Mouse (Mus musculus) embryonic facial prominence, embryonic 15.5 days (tissue): Measurements from ENCODE around the gene Gm8220. TPM values are rescaled to one million over a fixed set of nuclear protein-coding genes. Genes with fewer than 3 reads are reported as not detected.
"Not testable (repeated sequence)": the region's sequence is repeated elsewhere in the genome, so short reads cannot be mapped to it uniquely, and the experiment has no call there.

ENCODE experiments used
- ATAC-seq: fragments of 200-750 bp; cut with Nextera tagmentation; 2 replicates; pipeline ENCODE4 v1.8.0; 2017; ENCODE audit warnings: low read depth, moderate TSS enrichment; ENCODE audit not compliant: insufficient number of reproducible peaks, low FRiP score, low TSS enrichment
- H3K27ac ChIP-seq: fragments of 300-500 bp; sonication (generic); replicated peaks from 2 replicates; pipeline ENCODE4 v1.5.1; 2015; ENCODE audit warnings: mild to moderate bottlenecking, inconsistent platforms
- H3K27me3 ChIP-seq: fragments of 300-500 bp; sonication (generic); 2 replicates; pipeline ENCODE4 v1.6.1; 2015; ENCODE audit warnings: inconsistent platforms
- H3K36me3 ChIP-seq: fragments of 300-500 bp; sonication (generic); 2 replicates; pipeline ENCODE4 v1.6.1; 2015; ENCODE audit warnings: mild to moderate bottlenecking, inconsistent platforms
- H3K4me1 ChIP-seq: fragments of 300-500 bp; sonication (generic); 2 replicates; pipeline ENCODE4 v1.6.1; 2015; ENCODE audit warnings: inconsistent platforms
- H3K4me2 ChIP-seq: fragments of 300-500 bp; sonication (generic); replicated peaks from 2 replicates; pipeline ENCODE4 v1.6.1; 2015; ENCODE audit warnings: mild to moderate bottlenecking, inconsistent platforms
- H3K4me3 ChIP-seq: fragments of 300-500 bp; sonication (generic); replicated peaks from 2 replicates; pipeline ENCODE4 v1.5.1; 2015; ENCODE audit warnings: mild to moderate bottlenecking, inconsistent platforms
- H3K9ac ChIP-seq: fragments of 300-500 bp; sonication (generic); 2 replicates; pipeline ENCODE4 v1.6.1; 2015; ENCODE audit warnings: inconsistent platforms
- H3K9me3 ChIP-seq: fragments of 300-500 bp; sonication (generic); replicated peaks from 2 replicates; pipeline ENCODE4 v1.6.1; 2016; ENCODE audit warnings: inconsistent platforms
- WGBS: fragments of 180-500 bp; shearing (Covaris S2); methylation state at CpG from one replicate; pipeline ENCODE4 v1.1.7; 2015; 5-methylcytosine and 5-hydroxymethylcytosine counted together
- polyA plus RNA-seq: library from polyadenylated mRNA; unstranded; fragments of >200 nt; fragmentation: Nextera tagmentation; extraction: Ambion mirVana; gene quantifications from 2 replicates; pipeline ENCODE4 v1.2.1, GENCODE M21; 2015

Gene Gm8220
- polyA plus RNA-seq: not detected in 2 replicates

DNA sequence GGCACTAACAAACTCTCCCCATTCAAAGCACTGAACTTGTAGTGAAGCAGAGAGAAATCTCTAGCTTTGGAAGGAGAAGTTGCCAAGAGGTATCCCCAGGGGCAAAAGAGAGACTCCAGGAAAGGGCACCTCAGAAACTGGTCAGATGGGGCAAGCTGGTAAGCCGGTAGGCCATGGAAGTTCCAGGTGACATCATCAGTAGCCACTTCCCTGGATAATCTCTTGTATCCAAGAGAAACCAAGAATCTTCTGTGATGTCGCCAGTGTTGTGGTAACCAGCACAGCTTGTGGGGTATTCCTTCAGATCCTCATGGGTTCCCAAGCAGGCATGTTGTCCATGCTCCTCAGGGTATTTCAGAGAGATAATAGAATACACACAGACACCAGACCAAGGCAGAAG is at the start of gene Gm8220:
Gm8220 (plus strand) TSS at position 301 of the 400 bp plus-strand sequence.
- not testable (repeated sequence) for H3K9ac ChIP-seq, ATAC-seq, H3K36me3 ChIP-seq, H3K27ac ChIP-seq, H3K4me3 ChIP-seq, H3K4me1 ChIP-seq, H3K9me3 ChIP-seq, H3K27me3 ChIP-seq, H3K4me2 ChIP-seq
- 85% methylated on average over 2 of the region's 2 CpGs for WGBS

DNA sequence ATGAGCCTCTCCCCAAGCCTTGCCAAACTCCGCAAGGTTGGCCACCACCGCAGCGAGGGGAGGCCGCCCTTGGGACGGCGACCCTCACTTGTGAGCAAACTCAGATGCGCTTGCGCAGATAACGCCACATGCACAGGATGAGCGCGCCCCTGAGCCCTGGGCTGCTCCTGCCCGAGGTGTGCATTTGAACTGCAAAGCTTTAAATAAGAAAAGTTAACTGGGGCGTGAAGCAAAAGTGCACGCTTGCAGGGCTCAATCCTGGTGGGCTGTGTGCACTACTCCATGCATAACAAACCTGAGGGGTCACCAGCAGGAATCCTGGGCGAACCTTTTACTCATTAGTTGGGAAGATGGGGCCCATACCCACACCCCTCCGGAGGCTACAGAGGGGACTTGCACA is 37.3 kb upstream of the Gm8220 start:
- H3K9ac ChIP-seq: no peak overlapping the region
- H3K36me3 ChIP-seq: no peaks in the 10 kb centered on the region
- no peak for ATAC-seq
- no peak overlapping the region for H3K4me2 ChIP-seq
- no peaks in the 10 kb centered on the region for H3K27me3 ChIP-seq
- H3K27ac ChIP-seq: no peak overlapping the region
- WGBS: 93% methylated on average over 16 of the region's 16 CpGs
- no peaks in the 10 kb centered on the region for H3K4me1 ChIP-seq
- no peaks in the 10 kb centered on the region for H3K9me3 ChIP-seq
- H3K4me3 ChIP-seq: no peak overlapping the region

- H3K4me2 ChIP-seq, H3K27me3 ChIP-seq, ATAC-seq, H3K9me3 ChIP-seq, H3K4me3 ChIP-seq, H3K4me1 ChIP-seq, H3K36me3 ChIP-seq, H3K9ac ChIP-seq, H3K27ac ChIP-seq: not testable (repeated sequence)
- 77% methylated on average over 4 of the region's 4 CpGs for WGBS
These were observed 26.7 kb downstream of the Gm8220 start for GRCm38 (mm10) chr14:44312049-44312448.

GRCm38 (mm10) chr14:44338484-44338883 is 53.1 kb downstream of the Gm8220 start, which contains the start of gene Gm5930:
Gm5930 (minus strand) TSS chr14:44338584.
- H3K4me2 ChIP-seq, H3K27ac ChIP-seq, H3K27me3 ChIP-seq, H3K36me3 ChIP-seq, ATAC-seq, H3K9ac ChIP-seq, H3K4me1 ChIP-seq, H3K9me3 ChIP-seq, H3K4me3 ChIP-seq: not testable (repeated sequence)
- no CpG with 5 or more reads among the region's 2 CpGs for WGBS

Other genes starting within 250 kb of the Gm8220 start
- gene Ear2, start 182.9 kb upstream of the Gm8220 start, polyA plus RNA-seq: 0.25 and 0.48 TPM in 2 replicates
- not detected in 2 replicates for gene Gm3327, start 161.7 kb upstream of the Gm8220 start, polyA plus RNA-seq
- gene Gm8212, start 87.9 kb upstream of the Gm8220 start, polyA plus RNA-seq: not detected in 2 replicates
- gene 4930503E14Rik, start 72.3 kb upstream of the Gm8220 start, polyA plus RNA-seq: not detected in 2 replicates
- not detected in 2 replicates for gene Gm5930, start 53.0 kb downstream of the Gm8220 start, polyA plus RNA-seq
- gene Gm8229, start 79.8 kb downstream of the Gm8220 start, polyA plus RNA-seq: not detected in 2 replicates
- gene Gm3371, start 125.1 kb downstream of the Gm8220 start, polyA plus RNA-seq: not detected in 2 replicates
- not detected in 2 replicates for gene Gm8232, start 148.1 kb downstream of the Gm8220 start, polyA plus RNA-seq
- not detected in 2 replicates for gene BC061237, start 206.9 kb downstream of the Gm8220 start, polyA plus RNA-seq
- not detected in 2 replicates for gene Gm17093, start 232.7 kb downstream of the Gm8220 start, polyA plus RNA-seq